Mouse (Mus musculus) kidney, embryonic 16.5 days (tissue): ENCODE results near the gene Sez6l2. TPM values are rescaled to one million over a fixed set of nuclear protein-coding genes. Genes with fewer than 3 reads are reported as not detected.

Experiments used
- ATAC-seq: fragments of 200-750 bp; cut with Nextera tagmentation; 2 replicates; pipeline ENCODE4 v1.8.0; 2017; ENCODE audit warnings: moderate TSS enrichment; ENCODE audit not compliant: low FRiP score, low TSS enrichment
- H3K27ac ChIP-seq: fragments of 300-500 bp; sonication (generic); 2 replicates; pipeline ENCODE4 v1.5.1; 2014; ENCODE audit warnings: low read length
- H3K27me3 ChIP-seq: fragments of 300-500 bp; sonication (generic); 2 replicates; pipeline ENCODE4 v1.6.1; 2014; ENCODE audit warnings: low read length, control low read depth, mixed read lengths; ENCODE audit not compliant: insufficient read depth
- H3K36me3 ChIP-seq: fragments of 300-500 bp; sonication (generic); 2 replicates; pipeline ENCODE4 v1.6.1; 2014; ENCODE audit warnings: low read length, control low read depth, mixed read lengths; ENCODE audit not compliant: insufficient read depth
- H3K4me1 ChIP-seq: fragments of 300-500 bp; sonication (generic); 2 replicates; pipeline ENCODE4 v1.6.1; 2014; ENCODE audit warnings: low read length, control low read depth, mixed read lengths; ENCODE audit not compliant: insufficient read depth
- H3K4me2 ChIP-seq: fragments of 300-500 bp; sonication (generic); replicated peaks from 2 replicates; pipeline ENCODE4 v1.6.1; 2014; ENCODE audit warnings: low read depth, low read length
- H3K4me3 ChIP-seq: fragments of 300-500 bp; sonication (generic); 2 replicates; pipeline ENCODE4 v1.5.1; 2014; ENCODE audit warnings: mild to moderate bottlenecking, low read length
- H3K9ac ChIP-seq: fragments of 300-500 bp; sonication (generic); replicated peaks from 2 replicates; pipeline ENCODE4 v1.6.1; 2014; ENCODE audit warnings: low read length
- H3K9me3 ChIP-seq: fragments of 300-500 bp; sonication (generic); 2 replicates; pipeline ENCODE4 v1.6.1; 2016; ENCODE audit warnings: low read length, control low read depth
- WGBS: fragments of 180-500 bp; shearing (Covaris S2); extraction: QIAGEN DNeasy Blood & Tissue Kit; methylation state at CpG from one replicate; pipeline ENCODE4 v1.1.7; 2014; 5-methylcytosine and 5-hydroxymethylcytosine counted together
- polyA plus RNA-seq: library from polyadenylated mRNA; unstranded; fragments of >200 nt; fragmentation: Nextera tagmentation; extraction: Ambion mirVana; gene quantifications from 2 replicates; pipeline ENCODE4 v1.2.1, GENCODE M21; 2015

The Sez6l2 gene
- polyA plus RNA-seq, 1 experiment from 2014 or later: 1.6 TPM

- Histone ChIP-seq H3K9me3 (no peaks in the 10 kb centered on the region), H3K9ac (peak within 1 kb of the TSS; percentile 74), H3K27ac (peak within 1 kb of the TSS; percentile 66), H3K4me3 (peak within 1 kb of the TSS; percentile 76), H3K27me3 (no peaks in the 10 kb centered on the region), H3K4me2 (peak within 1 kb of the TSS; percentile 68), H3K4me1 (peaks cover 12% of the 10 kb centered on the region), H3K36me3 (peaks cover 6% of the 10 kb centered on the region; the same call in 1 of the 2 replicates)
- 3% methylated on average over 55 of the region's 56 CpGs for WGBS
- ATAC-seq: peak; percentile 97
These were observed 21.9 kb upstream of the Sez6l2 start, which contains the start of gene Kctd13 for GRCm38 (mm10) chr7:126928384-126929037. Kctd13 (plus strand) TSS chr7:126928879.

- Histone ChIP-seq H3K27me3 (no peaks in the 10 kb centered on the region), H3K4me2 (peak overlapping the region; percentile 68), H3K9ac (peak overlapping the region; percentile 74), H3K9me3 (no peaks in the 10 kb centered on the region), H3K36me3 (peaks cover 6% of the 10 kb centered on the region; the same call in 1 of the 2 replicates), H3K4me1 (peaks cover 12% of the 10 kb centered on the region), H3K4me3 (peak overlapping the region; percentile 76), H3K27ac (peak overlapping the region; percentile 40; the same call in 1 of the 2 replicates)
- ATAC-seq: no peak; the same call in 1 of the 2 replicates
- WGBS: under 1% methylated on average over 27 of the region's 27 CpGs
These were observed 21.3 kb upstream of the Sez6l2 start for GRCm38 (mm10) chr7:126929046-126929445.

GRCm38 (mm10) chr7:126932652-126933051 lies 17.7 kb upstream of the Sez6l2 start:
- Histone ChIP-seq H3K27ac (no peak overlapping the region), H3K4me1 (peaks cover 12% of the 10 kb centered on the region), H3K27me3 (no peaks in the 10 kb centered on the region), H3K9me3 (no peaks in the 10 kb centered on the region), H3K4me2 (no peak overlapping the region), H3K9ac (no peak overlapping the region), H3K4me3 (no peak overlapping the region), H3K36me3 (peaks cover 22% of the 10 kb centered on the region; the same call in 1 of the 2 replicates)
- no peak for ATAC-seq
- 65% methylated on average over 2 of the region's 2 CpGs for WGBS

- Histone ChIP-seq H3K36me3 (peaks cover 12% of the 10 kb centered on the region; the same call in 1 of the 2 replicates), H3K4me3 (no peak overlapping the region), H3K9ac (no peak overlapping the region), H3K4me2 (no peak overlapping the region), H3K27ac (no peak overlapping the region), H3K27me3 (no peaks in the 10 kb centered on the region), H3K9me3 (no peaks in the 10 kb centered on the region), H3K4me1 (no peaks in the 10 kb centered on the region)
- ATAC-seq: no peak
- 40% methylated on average over 6 of the region's 6 CpGs for WGBS
These were observed 9.2 kb upstream of the Sez6l2 start for GRCm38 (mm10) chr7:126941171-126941570.

GRCm38 (mm10) chr7:126941801-126942200 lies 8.6 kb upstream of the Sez6l2 start:
- Histone ChIP-seq H3K9ac (no peak overlapping the region), H3K9me3 (no peaks in the 10 kb centered on the region), H3K4me2 (no peak overlapping the region), H3K27ac (no peak overlapping the region), H3K27me3 (no peaks in the 10 kb centered on the region), H3K4me1 (no peaks in the 10 kb centered on the region), H3K4me3 (no peak overlapping the region), H3K36me3 (peaks cover 11% of the 10 kb centered on the region; the same call in 1 of the 2 replicates)
- ATAC-seq: no peak
- 70% methylated on average over 5 of the region's 5 CpGs for WGBS

GRCm38 (mm10) chr7:126946530-126946929 lies 3.8 kb upstream of the Sez6l2 start:
- no peak overlapping the region for H3K4me2 ChIP-seq
- WGBS: 54% methylated on average over 3 of the region's 3 CpGs
- no peak overlapping the region for H3K27ac ChIP-seq
- no peak overlapping the region for H3K9ac ChIP-seq
- H3K27me3 ChIP-seq: peaks cover 15% of the 10 kb centered on the region
- no peak for ATAC-seq
- no peak overlapping the region for H3K4me3 ChIP-seq
- no peaks in the 10 kb centered on the region for H3K36me3 ChIP-seq
- peaks cover 5% of the 10 kb centered on the region for H3K4me1 ChIP-seq
- no peaks in the 10 kb centered on the region for H3K9me3 ChIP-seq

GRCm38 (mm10) chr7:126948626-126949025 lies 1.7 kb upstream of the Sez6l2 start:
- H3K27ac ChIP-seq: no peak overlapping the region
- no peak overlapping the region for H3K4me3 ChIP-seq
- no peak overlapping the region for H3K9ac ChIP-seq
- 75% methylated on average over 10 of the region's 10 CpGs for WGBS
- no peaks in the 10 kb centered on the region for H3K36me3 ChIP-seq
- no peak for ATAC-seq
- H3K9me3 ChIP-seq: no peaks in the 10 kb centered on the region
- H3K4me1 ChIP-seq: peaks cover 8% of the 10 kb centered on the region
- H3K27me3 ChIP-seq: peaks cover 23% of the 10 kb centered on the region
- no peak overlapping the region for H3K4me2 ChIP-seq

GRCm38 (mm10) chr7:126949403-126949792 lies 965 bp upstream of the Sez6l2 start, which contains the start of gene Asphd1:
Asphd1 (minus strand) TSS chr7:126949582.
- H3K27ac ChIP-seq: no peak within 1 kb of the TSS
- H3K4me2 ChIP-seq: peak within 1 kb of the TSS; percentile 99
- no peaks in the 10 kb centered on the region for H3K36me3 ChIP-seq
- 1% methylated on average over 21 of the region's 21 CpGs for WGBS
- 0 out of 2 replicates have a peak, but pooled peaks have one; percentile 1 for ATAC-seq
- peak within 1 kb of the TSS; percentile 46; the same call in 1 of the 2 replicates for H3K9ac ChIP-seq
- peaks cover 8% of the 10 kb centered on the region for H3K4me1 ChIP-seq
- H3K4me3 ChIP-seq: peak within 1 kb of the TSS; percentile 54
- peaks cover 23% of the 10 kb centered on the region for H3K27me3 ChIP-seq
- no peaks in the 10 kb centered on the region for H3K9me3 ChIP-seq

GRCm38 (mm10) chr7:126950647-126951615 lies 568 bp downstream of the Sez6l2 start:
- WGBS: 7% methylated on average over 26 of the region's 26 CpGs
- ATAC-seq: no peak
- Histone ChIP-seq H3K27me3 (peaks cover 23% of the 10 kb centered on the region), H3K4me1 (peaks cover 8% of the 10 kb centered on the region), H3K9ac (no peak overlapping the region), H3K9me3 (no peaks in the 10 kb centered on the region), H3K4me3 (peak overlapping the region; percentile 54), H3K36me3 (no peaks in the 10 kb centered on the region), H3K4me2 (peak overlapping the region; percentile 99), H3K27ac (no peak overlapping the region)
